ENCODE assay signal across 7 mouse cellular contexts in genomic region chr9:83834748-83835313, GRCm38 (mm10). TPM values are rescaled to one million over a fixed set of nuclear protein-coding genes. Genes with fewer than 3 reads are reported as not detected.
DNase-seq lines count a peak whose midpoint lies in the region; ATAC-seq and TF ChIP-seq lines count a peak whose summit lies in the region.

No protein-coding gene starts in this region.

- WGBS in forebrain, embryonic 11.5 days, result under 1% methylated on average over 27 of the region's 27 CpGs
- whole genome bisulfite sequencing in liver, embryonic 11.5 days, result under 1% methylated on average over 27 of the region's 27 CpGs
- 2% methylated on average over 27 of the region's 27 CpGs for WGBS in stomach, postnatal 0 days

- ATAC-seq in megakaryocyte, adult 5-6 weeks (ENCODE audit: poor library complexity, severe bottlenecking), result no peak
- no peak; the same call in none of the 2 replicates for ATAC-seq in forebrain, embryonic 11.5 days (replicated peaks; ENCODE audit: low FRiP score)
- ATAC-seq in liver, embryonic 11.5 days (replicated peaks; ENCODE audit: low FRiP score), result peak; percentile 81
- ATAC-seq in stomach, postnatal 0 days (ENCODE audit: low FRiP score, low TSS enrichment), result peak; percentile 69

- no peaks in the 10 kb centered on the region for H3K9me3 ChIP-seq in megakaryocyte, embryonic 14.5 days
- no peaks in the 10 kb centered on the region for H3K9me3 ChIP-seq in forebrain, embryonic 11.5 days (ENCODE audit: control insufficient read depth, low read length)
- no peaks in the 10 kb centered on the region for H3K9me3 ChIP-seq in liver, embryonic 11.5 days (ENCODE audit: control insufficient read depth, low read length)
- H3K9me3 ChIP-seq in stomach, postnatal 0 days (ENCODE audit: control insufficient read depth, low read length), result no peaks in the 10 kb centered on the region

- no peaks in the 10 kb centered on the region for H3K27me3 ChIP-seq in megakaryocyte, embryonic 14.5 days (replicated peaks)
- H3K27me3 ChIP-seq in forebrain, embryonic 11.5 days (ENCODE audit: control insufficient read depth, insufficient read depth, low read length), result no peaks in the 10 kb centered on the region
- H3K27me3 ChIP-seq in liver, embryonic 11.5 days (replicated peaks; ENCODE audit: control insufficient read depth, insufficient read depth, low read length), result no peaks in the 10 kb centered on the region
- H3K27me3 ChIP-seq in stomach, postnatal 0 days (ENCODE audit: control insufficient read depth, insufficient read depth, low read length), result no peaks in the 10 kb centered on the region

- peak overlapping the region; percentile 98 for H3K4me3 ChIP-seq in megakaryocyte, embryonic 14.5 days (replicated peaks)
- peak overlapping the region; percentile 94 for H3K4me3 ChIP-seq in forebrain, embryonic 11.5 days (ENCODE audit: low read depth, low read length)
- peak overlapping the region; percentile 92 for H3K4me3 ChIP-seq in liver, embryonic 11.5 days (ENCODE audit: low read depth, low read length)
- H3K4me3 ChIP-seq in stomach, postnatal 0 days (ENCODE audit: low read depth, low read length), result peak overlapping the region; percentile 72

- H3K4me1 ChIP-seq in megakaryocyte, embryonic 14.5 days, result peaks cover 45% of the 10 kb centered on the region
- H3K4me1 ChIP-seq in forebrain, embryonic 11.5 days (replicated peaks; ENCODE audit: control insufficient read depth, insufficient read depth, low read length), result no peaks in the 10 kb centered on the region
- H3K4me1 ChIP-seq in liver, embryonic 11.5 days (replicated peaks; ENCODE audit: control insufficient read depth, insufficient read depth, low read length), result peaks cover 3% of the 10 kb centered on the region
- no peaks in the 10 kb centered on the region; the same call in 1 of the 2 replicates for H3K4me1 ChIP-seq in stomach, postnatal 0 days (replicated peaks; ENCODE audit: control insufficient read depth, insufficient read depth)

- TF ChIP-seq CTCF in stomach, postnatal 0 days (IDR thresholded peaks at IDR 0.05; ENCODE audit: low read depth), result no peak

- H3K36me3 ChIP-seq in megakaryocyte, embryonic 14.5 days (replicated peaks; ENCODE audit: low read length), result peaks cover 10% of the 10 kb centered on the region
- H3K36me3 ChIP-seq in forebrain, embryonic 11.5 days (ENCODE audit: control insufficient read depth, insufficient read depth, low read length), result no peaks in the 10 kb centered on the region; the same call in 1 of the 2 replicates
- peaks cover 2% of the 10 kb centered on the region; the same call in 1 of the 2 replicates for H3K36me3 ChIP-seq in liver, embryonic 11.5 days (ENCODE audit: control insufficient read depth, insufficient read depth, low read length)
- no peaks in the 10 kb centered on the region for H3K36me3 ChIP-seq in stomach, postnatal 0 days (ENCODE audit: control insufficient read depth, insufficient read depth, low read length)

- no peak for DNase-seq in forebrain, embryonic 11.5 days (ENCODE audit: low spot score)
- DNase-seq in liver, embryonic 11.5 days (ENCODE audit: low spot score), result no peak
- DNase-seq in stomach, postnatal 0 days (ENCODE audit: low spot score), result no peak
- DNase-seq in spleen, postnatal 10 days (ENCODE audit: low spot score in 2 of 2), result no peak
- no peak for DNase-seq in lung, postnatal 10 days

- H3K27ac ChIP-seq in forebrain, embryonic 11.5 days (ENCODE audit: low read depth, low read length), result no peak overlapping the region; the same call in 1 of the 2 replicates
- H3K27ac ChIP-seq in liver, embryonic 11.5 days (ENCODE audit: low read depth, low read length), result peak overlapping the region; percentile 44; the same call in 1 of the 2 replicates
- no peak overlapping the region for H3K27ac ChIP-seq in stomach, postnatal 0 days (replicated peaks)

- peak overlapping the region; percentile 84 for H3K9ac ChIP-seq in forebrain, embryonic 11.5 days (ENCODE audit: low read length)
- H3K9ac ChIP-seq in liver, embryonic 11.5 days (ENCODE audit: low read depth, low read length), result peak overlapping the region; percentile 79
- peak overlapping the region; percentile 68 for H3K9ac ChIP-seq in stomach, postnatal 0 days (ENCODE audit: low read length)

- peak overlapping the region; percentile 64 for H3K4me2 ChIP-seq in forebrain, embryonic 11.5 days (ENCODE audit: low read depth, low read length, severe bottlenecking)
- H3K4me2 ChIP-seq in liver, embryonic 11.5 days, result peak overlapping the region; percentile 68
- peak overlapping the region; percentile 93 for H3K4me2 ChIP-seq in stomach, postnatal 0 days (replicated peaks; ENCODE audit: low read depth)

- TF ChIP-seq EP300 in stomach, postnatal 0 days (optimal IDR thresholded peaks at IDR 0.05), result no peak

RNA-seq across cellular contexts. Expression of gene Ttk, which starts 0.3 kb away (rescaled TPM):
- 0.37 TPM in 1 of 2 replicates, not detected in the other for polyA plus RNA-seq in megakaryocyte, embryonic 14.5 days (2012; ENCODE audit: insufficient read depth, low replicate concordance)
- 29.1 and 33.4 TPM in 2 replicates for total RNA-seq in megakaryocyte, adult 5-6 weeks (2015)
- total RNA-seq in megakaryocyte, adult 5-6 weeks (2017), result 39.1 and 43.7 TPM in 2 replicates
- 54.1 and 59.9 TPM in 2 replicates for polyA plus RNA-seq in forebrain, embryonic 11.5 days (2014; fragmentation: Nextera tagmentation; extraction: Ambion mirVana)
- polyA plus RNA-seq in liver, embryonic 11.5 days (2014; fragmentation: Nextera tagmentation; extraction: Ambion mirVana), result 34.7 and 35.6 TPM in 2 replicates
- 4.5 and 5.5 TPM in 2 replicates for polyA plus RNA-seq in stomach, postnatal 0 days (2015; fragmentation: Nextera tagmentation; extraction: Ambion mirVana)

RNA-seq across cellular contexts. Expression of gene Elovl4, which starts 28.8 kb away (rescaled TPM):
- not detected in 2 replicates for polyA plus RNA-seq in megakaryocyte, embryonic 14.5 days (2012; ENCODE audit: insufficient read depth, low replicate concordance)
- total RNA-seq in megakaryocyte, adult 5-6 weeks (2015), result 0.73 TPM in 1 of 2 replicates, not detected in the other
- total RNA-seq in megakaryocyte, adult 5-6 weeks (2017), result not detected in 2 replicates
- polyA plus RNA-seq in forebrain, embryonic 11.5 days (2014; fragmentation: Nextera tagmentation; extraction: Ambion mirVana), result 41.4 and 42.9 TPM in 2 replicates
- polyA plus RNA-seq in liver, embryonic 11.5 days (2014; fragmentation: Nextera tagmentation; extraction: Ambion mirVana), result 3.0 and 3.1 TPM in 2 replicates
- polyA plus RNA-seq in stomach, postnatal 0 days (2015; fragmentation: Nextera tagmentation; extraction: Ambion mirVana), result 161 and 180 TPM in 2 replicates

Comparison
In these comparisons a context has a peak if more than half of its experiments do, and no peak if none do; other contexts are left out.
1. ATAC-seq: peak in liver, embryonic 11.5 days (single experiment) and stomach, postnatal 0 days (single experiment); none in megakaryocyte, adult 5-6 weeks (single experiment) and forebrain, embryonic 11.5 days (single experiment).
2. RNA of gene Elovl4, which starts 28.8 kb away (polyA plus RNA-seq): 161 to 180 TPM in stomach, postnatal 0 days and 41.4 to 42.9 TPM in forebrain, embryonic 11.5 days; 3.0 to 3.1 TPM in liver, embryonic 11.5 days and not detected in megakaryocyte, embryonic 14.5 days; every median in the first group is over 10 times any median in the second.
3. Peak in every context shown above with its lines, with median percentiles within 50 percentile points of each other: H3K4me3 ChIP-seq, H3K4me2 ChIP-seq and H3K9ac ChIP-seq.